In the genomic region with DNA sequence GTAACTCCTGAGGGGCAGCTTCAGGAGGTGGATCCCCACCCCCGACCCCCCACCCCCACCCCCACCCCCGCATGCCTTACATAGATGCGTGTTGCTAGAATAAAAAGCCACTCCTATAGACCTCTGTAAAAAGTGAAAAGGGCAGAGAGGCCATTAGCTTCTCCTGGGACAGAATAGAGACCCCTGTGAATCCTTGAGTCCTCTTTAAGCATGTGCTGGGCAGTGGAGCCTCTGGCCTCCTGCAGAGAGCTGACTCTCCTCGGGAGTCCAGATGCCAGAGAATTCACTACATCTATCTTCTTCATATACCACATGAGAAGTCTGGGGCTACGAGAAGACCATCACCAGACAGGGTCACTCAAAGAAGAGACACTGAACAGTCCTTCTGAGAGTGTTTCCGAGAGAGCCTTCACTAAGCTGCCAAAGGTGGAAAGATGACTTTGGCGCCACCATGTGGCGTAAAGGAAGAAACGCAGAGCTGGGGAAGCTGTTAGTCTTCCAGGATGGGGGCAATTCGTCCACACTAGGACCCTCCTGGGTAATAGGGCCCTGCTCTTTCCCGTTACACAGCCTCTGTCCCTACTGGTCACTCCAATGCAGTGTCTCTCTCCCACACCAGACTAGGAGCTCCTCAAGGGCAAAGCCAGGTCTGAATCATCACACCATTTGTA, we compare ENCODE assay signal across 9 mouse cellular contexts. TPM values are rescaled to one million over a fixed set of nuclear protein-coding genes. Genes with fewer than 3 reads are reported as not detected.
DNase-seq lines count a peak whose midpoint lies in the region; ATAC-seq lines count a peak whose summit lies in the region.
"Had no signal": no experiment of that assay in that cellular context is flagged by ENCODE, and none has a peak within 500 bp of the region (broad histone marks: within the 10 kb centered on the region; RNA-seq: fewer than 3 reads in every experiment).

No protein-coding gene starts in this region.

- no peaks in the 10 kb centered on the region for H3K9me3 ChIP-seq in liver, embryonic 12.5 days (replicated peaks)
- H3K9me3 ChIP-seq in intestine, embryonic 16.5 days (ENCODE audit: control insufficient read depth, low read length): no peaks in the 10 kb centered on the region
- no peaks in the 10 kb centered on the region for H3K9me3 ChIP-seq in limb, embryonic 15.5 days
- H3K9me3 ChIP-seq: embryonic facial prominence, embryonic 13.5 days had no signal

- WGBS in liver, embryonic 12.5 days (ENCODE audit: insufficient replicate concordance): 11% methylated on average over 11 of the region's 11 CpGs
- WGBS in intestine, embryonic 16.5 days: 15% methylated on average over 11 of the region's 11 CpGs
- 19% methylated on average over 11 of the region's 11 CpGs for WGBS in limb, embryonic 15.5 days

- intact Hi-C loops in gastrocnemius, postnatal 14 days (cut with DNase I; ENCODE audit: low total_unique reads): loop anchor here (2.0 to 5.0 kb wide), 2 partner anchors 63 to 104 kb away; no protein-coding TSS in a partner anchor

- H3K27ac ChIP-seq in liver, embryonic 12.5 days: no peak overlapping the region
- no peak overlapping the region for H3K27ac ChIP-seq in intestine, embryonic 16.5 days (ENCODE audit: low read length)
- H3K27ac ChIP-seq in limb, embryonic 15.5 days: no peak overlapping the region
- H3K27ac ChIP-seq: embryonic facial prominence, embryonic 13.5 days had no signal

- DNase-seq in liver: peak; percentile 43
- peak; percentile 70 to 76 for DNase-seq in cerebellum, postnatal 10 days
- peak; percentile 43 for DNase-seq in gastrocnemius, postnatal 14 days
- peak; percentile 43 to 57 for DNase-seq in spleen, postnatal 36 days (ENCODE audit: low spot score in 2 of 2)

- no peaks in the 10 kb centered on the region for H3K27me3 ChIP-seq in liver, embryonic 12.5 days (replicated peaks)
- H3K27me3 ChIP-seq in intestine, embryonic 16.5 days (replicated peaks; ENCODE audit: control insufficient read depth, insufficient read depth, low read length): no peaks in the 10 kb centered on the region
- no peaks in the 10 kb centered on the region for H3K27me3 ChIP-seq in limb, embryonic 15.5 days
- H3K27me3 ChIP-seq: embryonic facial prominence, embryonic 13.5 days had no signal

- ATAC-seq in liver, embryonic 12.5 days: no peak
- peak; percentile 58 for ATAC-seq in intestine, embryonic 16.5 days
- ATAC-seq in limb, embryonic 15.5 days (ENCODE audit: insufficient number of reproducible peaks, low FRiP score, low TSS enrichment, low read depth): 0 out of 2 replicates have a peak, but pooled peaks have one; percentile 20
- ATAC-seq in monocyte, adult 5-6 weeks (replicated peaks; ENCODE audit: insufficient number of reproducible peaks, low FRiP score, low TSS enrichment, poor library complexity, severe bottlenecking): peak; percentile 75

- H3K4me1 ChIP-seq in liver, embryonic 12.5 days: peaks cover 5% of the 10 kb centered on the region; the same call in 1 of the 2 replicates
- H3K4me1 ChIP-seq in intestine, embryonic 16.5 days (ENCODE audit: control insufficient read depth, insufficient read depth, low read length): peaks cover 4% of the 10 kb centered on the region; the same call in 1 of the 2 replicates
- H3K4me1 ChIP-seq in limb, embryonic 15.5 days: 0 out of 2 replicates have a peak, but pooled peaks cover 6% of the 10 kb centered on the region

- no peaks in the 10 kb centered on the region for H3K36me3 ChIP-seq in liver, embryonic 12.5 days
- no peaks in the 10 kb centered on the region for H3K36me3 ChIP-seq in intestine, embryonic 16.5 days (ENCODE audit: control insufficient read depth, insufficient read depth, low read length)
- H3K36me3 ChIP-seq in limb, embryonic 15.5 days: no peaks in the 10 kb centered on the region
- H3K36me3 ChIP-seq: embryonic facial prominence, embryonic 13.5 days had no signal

- no peak overlapping the region for H3K9ac ChIP-seq in liver, embryonic 12.5 days
- H3K9ac ChIP-seq in intestine, embryonic 16.5 days (ENCODE audit: low read depth, low read length): no peak overlapping the region
- H3K9ac ChIP-seq in limb, embryonic 15.5 days: 0 out of 2 replicates have a peak overlapping the region, but pooled peaks have one; percentile 4
- H3K9ac ChIP-seq: embryonic facial prominence, embryonic 13.5 days had no signal

- no peak overlapping the region for H3K4me2 ChIP-seq in liver, embryonic 12.5 days
- H3K4me2 ChIP-seq in intestine, embryonic 16.5 days (ENCODE audit: low read depth, low read length): no peak overlapping the region
- no peak overlapping the region for H3K4me2 ChIP-seq in limb, embryonic 15.5 days
- H3K4me2 ChIP-seq: embryonic facial prominence, embryonic 13.5 days had no signal

- H3K4me3 ChIP-seq in liver, embryonic 12.5 days: no peak overlapping the region
- no peak overlapping the region for H3K4me3 ChIP-seq in intestine, embryonic 16.5 days (ENCODE audit: low read length)
- H3K4me3 ChIP-seq in limb, embryonic 15.5 days: no peak overlapping the region
- H3K4me3 ChIP-seq: embryonic facial prominence, embryonic 13.5 days had no signal

RNA-seq across cellular contexts. Expression of gene P2ry2, which starts 39.0 kb away (rescaled TPM):
- 1.2 TPM in 2 replicates for polyA plus RNA-seq in liver, embryonic 12.5 days (2016; fragmentation: Nextera tagmentation; extraction: Ambion mirVana)
- 10 to 100 TPM; 38.0 to 47.7 TPM for total RNA-seq in gastrocnemius, postnatal 14 days (2021)
- polyA plus RNA-seq in intestine, embryonic 16.5 days (2015; fragmentation: Nextera tagmentation; extraction: Ambion mirVana): 3.1 and 3.3 TPM in 2 replicates
- 3.5 and 3.8 TPM in 2 replicates for polyA plus RNA-seq in limb, embryonic 15.5 days (2015; fragmentation: Nextera tagmentation; extraction: Ambion mirVana)
- 0.19 to 6.9 TPM (median 0.49 TPM) in 3 replicates for total RNA-seq in monocyte, adult 5-6 weeks (2017)

RNA-seq across cellular contexts. Expression of gene Fchsd2, which starts 41.0 kb away (rescaled TPM):
- polyA plus RNA-seq in liver, embryonic 12.5 days (2016; fragmentation: Nextera tagmentation; extraction: Ambion mirVana): 8.0 and 8.8 TPM in 2 replicates
- total RNA-seq in gastrocnemius, postnatal 14 days (2021): 1 to 10 TPM; 8.8 to 9.3 TPM
- polyA plus RNA-seq in intestine, embryonic 16.5 days (2015; fragmentation: Nextera tagmentation; extraction: Ambion mirVana): 19.7 and 23.6 TPM in 2 replicates
- 17.4 and 18.4 TPM in 2 replicates for polyA plus RNA-seq in limb, embryonic 15.5 days (2015; fragmentation: Nextera tagmentation; extraction: Ambion mirVana)
- total RNA-seq in monocyte, adult 5-6 weeks (2017): 36.7 to 58.4 TPM (median 47.7 TPM) in 3 replicates
